Mouse (Mus musculus) thymus, adult 18-20 months (tissue): ENCODE data around the gene Lrguk.

Experiments used
- DNase-seq, 2 experiments: peaks; one replicate each; pipeline ENCODE4 v3.0.0; 2022; ENCODE audit warnings: mixed read lengths in 2 of 2

The Lrguk gene

GRCm38 (mm10) chr6:34028933-34029745 is at the start of gene Lrguk:
Gene Lrguk, plus strand, starts transcription at chr6:34029448.
- peak; percentile 79 to 81 for DNase-seq

GRCm38 (mm10) chr6:33982709-33983108 is 46.5 kb upstream of the Lrguk start:
- DNase-seq = peak in 1 of 2 experiments; percentile 15

GRCm38 (mm10) chr6:33987132-33987531 is 42.1 kb upstream of the Lrguk start:
- no peak for DNase-seq

- no peak for DNase-seq
Measured at GRCm38 (mm10) chr6:33992213-33993034, 36.8 kb upstream of the Lrguk start.

- DNase-seq = no peak
Measured at GRCm38 (mm10) chr6:33993842-33994241, 35.4 kb upstream of the Lrguk start.

GRCm38 (mm10) chr6:33998590-33998989 is 30.7 kb upstream of the Lrguk start:
- no peak for DNase-seq

- DNase-seq = no peak
Measured at GRCm38 (mm10) chr6:33999530-33999929, 29.7 kb upstream of the Lrguk start.

- DNase-seq = no peak
Measured at GRCm38 (mm10) chr6:34000644-34001043, 28.6 kb upstream of the Lrguk start.

GRCm38 (mm10) chr6:34003033-34003432 is 26.2 kb upstream of the Lrguk start:
- DNase-seq = no peak

GRCm38 (mm10) chr6:34013469-34013868 is 15.8 kb upstream of the Lrguk start:
- no peak for DNase-seq

- no peak for DNase-seq
Measured at GRCm38 (mm10) chr6:34029746-34030027, 439 bp downstream of the Lrguk start.

- no peak for DNase-seq
Measured at GRCm38 (mm10) chr6:34034096-34034495, 4.8 kb downstream of the Lrguk start.

GRCm38 (mm10) chr6:34034577-34035461 is 5.6 kb downstream of the Lrguk start:
- DNase-seq = no peak

GRCm38 (mm10) chr6:34040624-34041235 is 11.5 kb downstream of the Lrguk start:
- DNase-seq = peak; percentile 69 to 83

- no peak for DNase-seq
Measured at GRCm38 (mm10) chr6:34041589-34042280, 12.5 kb downstream of the Lrguk start.

- DNase-seq = no peak
Measured at GRCm38 (mm10) chr6:34044228-34044811, 15.1 kb downstream of the Lrguk start.

GRCm38 (mm10) chr6:34044846-34045540 is 15.7 kb downstream of the Lrguk start:
- no peak for DNase-seq

GRCm38 (mm10) chr6:34046551-34047186 is 17.4 kb downstream of the Lrguk start:
- DNase-seq = no peak

- DNase-seq = no peak
Measured at GRCm38 (mm10) chr6:34049433-34049832, 20.2 kb downstream of the Lrguk start.

- no peak for DNase-seq
Measured at GRCm38 (mm10) chr6:34059741-34060140, 30.5 kb downstream of the Lrguk start.
